Mouse (Mus musculus) right cerebral cortex, postnatal 14 days (tissue): ENCODE data around the gene Gjd3.

Experiments used
- DNase-seq: peaks from one replicate; pipeline ENCODE4 v3.0.0; 2022

Gene Gjd3

GRCm38 (mm10) chr11:98961766-98962165 is 21.1 kb downstream of the Gjd3 start:
- no peak for DNase-seq

- no peak for DNase-seq
Observed at GRCm38 (mm10) chr11:98961051-98961592, 21.7 kb downstream of the Gjd3 start.

GRCm38 (mm10) chr11:98960313-98960906 is 22.4 kb downstream of the Gjd3 start:
- no peak for DNase-seq

GRCm38 (mm10) chr11:98959437-98960312 is 23.1 kb downstream of the Gjd3 start:
- peak; percentile 66 for DNase-seq

GRCm38 (mm10) chr11:98956340-98956739 is 26.5 kb downstream of the Gjd3 start:
- no peak for DNase-seq

- DNase-seq = no peak
Observed at GRCm38 (mm10) chr11:98955707-98956235, 27.0 kb downstream of the Gjd3 start.

- DNase-seq = no peak
Observed at GRCm38 (mm10) chr11:98954801-98955706, 27.8 kb downstream of the Gjd3 start.

GRCm38 (mm10) chr11:98954373-98954772 is 28.4 kb downstream of the Gjd3 start:
- peak; percentile 77 for DNase-seq

- DNase-seq = no peak
Observed at GRCm38 (mm10) chr11:98953835-98954320, 28.9 kb downstream of the Gjd3 start.

- no peak for DNase-seq
Observed at GRCm38 (mm10) chr11:98953361-98953760, 29.5 kb downstream of the Gjd3 start.

- DNase-seq = no peak
Observed at GRCm38 (mm10) chr11:98952736-98953135, 30.1 kb downstream of the Gjd3 start.

GRCm38 (mm10) chr11:98952111-98952510 is 30.7 kb downstream of the Gjd3 start:
- DNase-seq = no peak

- DNase-seq = no peak
Observed at GRCm38 (mm10) chr11:98951026-98951906, 31.6 kb downstream of the Gjd3 start.

- no peak for DNase-seq
Observed at GRCm38 (mm10) chr11:98950484-98950883, 32.3 kb downstream of the Gjd3 start.

- DNase-seq = no peak
Observed at GRCm38 (mm10) chr11:98949958-98950460, 32.8 kb downstream of the Gjd3 start.

- no peak for DNase-seq
Observed at GRCm38 (mm10) chr11:98949242-98949957, 33.4 kb downstream of the Gjd3 start.

- DNase-seq = no peak
Observed at GRCm38 (mm10) chr11:98947969-98948569, 34.7 kb downstream of the Gjd3 start.

- no peak for DNase-seq
Observed at GRCm38 (mm10) chr11:98945605-98945977, 37.2 kb downstream of the Gjd3 start.

- DNase-seq = no peak
Observed at GRCm38 (mm10) chr11:98944897-98945604, 37.8 kb downstream of the Gjd3 start.
